Mouse (Mus musculus) kidney, postnatal 25 days (tissue): ENCODE results near the gene Nrp1.

ENCODE experiments used
- DNase-seq, 2 experiments: peaks; one replicate each; pipeline ENCODE4 v3.0.0; 2021; ENCODE audit warnings: mixed read lengths in 2 of 2

Nrp1 gene

DNA sequence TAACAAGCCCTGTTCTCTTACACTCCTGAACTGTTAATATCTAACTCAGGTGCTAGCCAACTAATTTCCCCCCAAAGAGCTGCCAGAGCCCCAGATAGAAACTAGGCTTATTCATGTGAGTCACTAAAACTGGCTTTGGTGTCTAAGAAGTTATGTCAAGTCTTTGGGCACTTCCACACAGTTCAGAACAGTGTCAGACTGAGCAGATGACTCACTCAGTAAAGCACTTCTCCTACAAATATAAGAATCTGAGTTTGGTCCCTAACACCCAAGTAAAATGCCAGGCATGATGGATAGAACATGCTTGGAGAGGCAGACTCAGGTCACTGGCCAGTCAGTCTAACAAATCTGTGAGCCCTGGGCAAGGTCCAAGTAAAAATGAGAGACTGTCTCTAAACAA lies 65.4 kb downstream of the Nrp1 start:
- no peak for DNase-seq

DNA sequence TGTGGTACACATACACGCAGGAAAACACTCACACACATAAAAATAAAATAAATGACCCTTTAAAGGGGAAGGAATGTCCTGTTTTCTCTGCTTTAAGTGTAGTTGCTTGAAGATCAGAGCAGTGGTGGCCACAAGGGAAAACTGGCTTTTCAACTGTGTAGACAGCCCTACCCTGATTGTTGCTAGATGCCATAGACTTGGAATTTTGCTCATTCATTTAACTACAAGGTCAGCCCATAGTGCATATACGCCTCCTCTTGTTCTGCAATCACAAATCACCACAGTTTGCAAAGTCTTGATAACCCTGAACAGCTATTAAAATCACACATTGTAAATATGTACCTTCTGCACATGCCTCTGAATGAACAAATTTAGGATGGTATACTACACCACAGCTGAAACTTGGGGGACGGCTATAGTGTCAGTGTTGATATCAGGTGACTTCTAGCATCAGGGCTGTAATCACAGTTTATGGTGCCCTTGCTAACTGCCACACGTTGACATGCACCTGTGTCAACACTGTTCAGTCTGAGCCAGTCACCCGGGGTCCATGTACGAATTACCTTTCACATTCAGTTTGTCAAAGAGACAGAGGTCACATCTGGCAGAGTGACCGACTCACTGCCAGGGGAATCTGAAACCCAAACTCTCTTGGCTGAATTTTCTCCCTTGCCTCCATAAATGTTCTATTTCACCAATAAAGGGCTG lies 66.4 kb downstream of the Nrp1 start:
- no peak for DNase-seq

DNA sequence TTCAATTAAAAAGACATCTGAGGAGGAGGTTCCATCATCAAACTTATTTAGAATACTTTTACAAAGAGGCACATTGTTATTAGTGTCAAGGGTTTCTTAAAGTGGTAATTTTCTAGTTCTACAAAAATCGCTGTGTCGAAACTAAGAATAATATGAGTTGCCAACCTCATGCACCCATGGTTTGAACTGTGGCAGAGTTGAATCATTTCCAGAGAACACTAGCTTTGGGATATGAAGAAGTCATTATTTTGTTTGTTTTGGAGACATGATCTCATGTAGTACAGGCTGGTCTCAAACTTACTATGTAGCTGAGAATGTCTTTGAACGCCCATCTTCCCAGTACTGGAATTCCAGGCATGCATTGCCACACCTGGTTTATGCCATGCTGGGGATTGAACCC lies 68.7 kb downstream of the Nrp1 start:
- DNase-seq: no peak

DNA sequence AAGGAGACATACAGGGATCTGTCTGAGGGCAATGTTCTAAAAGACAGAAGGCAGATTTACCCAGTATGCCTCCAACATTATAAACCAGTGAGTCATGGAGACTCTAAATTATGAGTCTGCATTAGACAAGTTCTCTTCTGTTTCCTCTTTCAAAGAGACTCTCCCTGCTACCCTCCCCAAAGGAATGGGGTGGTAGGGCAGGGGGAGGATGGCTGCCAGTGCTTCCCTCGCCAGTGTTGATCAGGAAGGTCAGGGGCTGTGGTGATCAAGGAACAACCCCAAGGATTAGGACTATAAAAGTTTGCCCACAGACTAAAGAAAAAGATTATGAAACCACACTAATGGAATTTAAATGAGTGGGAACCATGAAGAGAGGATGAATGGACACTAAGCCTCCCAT lies 70.6 kb downstream of the Nrp1 start:
- no peak for DNase-seq

DNA sequence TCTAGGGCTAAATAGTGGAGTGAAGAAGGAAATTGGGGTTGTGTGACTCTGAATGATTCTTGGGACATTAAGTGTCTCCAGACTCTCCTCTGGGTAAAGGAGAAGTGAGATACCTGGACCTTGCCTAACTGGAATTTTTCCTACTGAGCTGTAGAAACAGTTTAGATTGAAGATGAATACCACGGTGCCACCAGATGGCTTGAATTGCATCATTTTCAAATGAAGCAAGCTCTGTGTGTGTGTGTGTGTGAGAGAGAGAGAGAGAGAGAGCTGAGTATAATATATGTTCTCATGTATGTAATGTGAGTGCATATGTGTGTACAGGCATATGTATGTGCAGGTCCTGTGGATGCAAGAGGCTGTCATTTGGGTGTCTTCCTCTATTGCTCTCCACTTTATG lies 72.7 kb downstream of the Nrp1 start:
- no peak for DNase-seq

DNA sequence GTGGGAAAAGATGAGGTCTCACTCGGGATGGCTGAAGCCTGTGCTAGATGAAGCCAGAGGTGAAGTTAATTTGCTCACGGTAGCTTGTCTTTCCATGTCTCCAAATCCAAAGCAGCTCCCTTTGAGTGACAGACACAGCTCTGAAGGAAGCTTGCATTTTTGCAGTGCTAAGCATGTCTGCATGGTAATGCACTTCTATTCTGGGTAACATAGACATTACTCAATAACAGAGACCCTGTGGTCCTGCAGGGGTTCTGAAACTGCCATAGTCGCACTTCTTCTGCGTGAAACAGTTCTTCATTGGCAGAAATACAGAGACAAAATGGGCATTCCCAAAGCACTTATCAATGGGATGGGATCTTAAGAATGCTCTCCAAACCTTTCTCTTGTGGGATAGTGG lies 77.3 kb downstream of the Nrp1 start:
- no peak for DNase-seq

DNA sequence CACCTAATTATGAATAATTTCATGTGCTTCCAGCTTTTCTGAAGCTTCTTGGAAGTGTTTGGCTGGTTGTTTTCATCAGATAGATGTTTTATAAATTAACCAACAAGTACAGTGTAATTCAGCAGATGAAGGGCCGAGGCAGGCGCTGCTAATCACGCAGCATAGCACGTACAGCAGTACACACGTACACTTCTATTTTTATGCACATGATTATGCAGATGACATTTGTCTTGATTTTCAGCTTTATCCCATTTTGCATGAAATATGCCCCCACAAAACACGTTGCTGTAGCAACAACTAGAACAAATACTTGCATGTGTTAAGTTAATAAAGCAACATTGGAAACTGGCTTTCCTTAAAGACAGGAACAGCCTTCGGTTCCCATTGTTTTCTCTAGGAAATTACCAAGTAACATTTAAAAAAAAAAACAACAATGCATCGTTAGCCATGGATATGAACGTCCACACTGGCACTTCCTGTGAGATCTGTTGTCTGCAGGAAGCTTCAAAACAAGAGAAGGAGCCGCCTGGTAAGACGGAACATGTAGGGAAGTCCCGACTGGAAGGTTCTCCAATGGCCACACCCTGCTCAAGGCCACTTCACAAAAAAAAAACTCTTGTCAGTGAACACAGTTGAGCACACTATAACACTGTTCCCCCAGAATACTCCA lies 78.9 kb downstream of the Nrp1 start:
- DNase-seq: peak; percentile 17 to 60

DNA sequence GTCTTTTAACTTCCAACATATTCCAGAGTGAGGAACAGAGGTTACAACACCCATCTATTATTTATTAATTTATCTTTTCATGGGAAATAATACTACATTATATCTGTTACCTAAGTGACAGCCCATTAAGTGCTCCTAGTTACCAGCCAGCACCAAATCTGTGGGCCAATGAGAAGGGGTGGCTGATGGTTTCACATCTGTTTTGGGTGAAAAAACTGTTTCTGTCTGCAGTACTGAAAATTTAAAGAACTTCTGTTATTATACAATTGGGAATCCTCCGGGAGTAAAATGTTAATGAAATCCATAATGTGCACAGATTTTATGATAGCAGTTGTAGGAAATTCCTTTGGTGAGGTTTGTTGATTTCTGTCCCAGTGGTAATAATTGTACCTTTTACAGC lies 83.0 kb downstream of the Nrp1 start:
- DNase-seq: no peak

DNA sequence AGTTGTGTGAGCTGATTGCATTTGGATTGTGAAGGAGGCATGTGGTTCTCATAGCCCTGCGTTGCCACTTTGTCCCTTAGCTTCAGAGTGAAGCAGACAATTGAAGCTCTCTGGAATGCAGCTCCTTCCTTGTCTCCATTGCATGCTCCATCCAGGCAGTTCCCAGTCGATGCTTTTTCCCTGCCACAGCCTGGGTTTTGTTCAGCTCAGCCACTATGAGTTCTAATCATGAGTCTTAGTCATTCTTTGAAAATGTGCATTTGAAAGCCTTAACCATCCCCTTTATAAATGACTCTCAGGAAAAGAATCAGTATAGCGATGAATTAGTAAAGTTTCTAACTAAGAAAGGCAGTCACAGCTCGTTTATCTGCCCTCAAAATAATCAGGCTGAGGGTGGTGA lies 87.2 kb downstream of the Nrp1 start:
- DNase-seq: no peak

DNA sequence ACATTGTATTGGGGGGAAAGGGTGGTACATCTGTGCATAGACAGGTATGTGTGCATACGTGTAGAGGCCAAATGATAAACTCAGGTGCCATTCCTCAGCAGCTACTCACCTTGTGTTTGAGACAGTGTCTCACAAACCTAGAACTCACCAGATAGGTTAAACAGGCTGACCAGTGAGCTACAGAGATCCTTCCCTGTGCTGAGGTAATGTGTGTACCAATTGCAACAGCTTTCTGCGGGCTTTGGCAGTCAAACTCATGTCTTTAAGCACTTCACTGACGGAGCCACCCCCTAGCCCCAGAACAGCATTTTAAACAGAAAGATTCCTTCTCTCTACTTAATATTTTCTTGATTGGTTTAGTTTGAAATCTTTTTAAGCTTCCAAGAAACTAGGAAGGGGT lies 88.2 kb downstream of the Nrp1 start:
- DNase-seq: no peak

DNA sequence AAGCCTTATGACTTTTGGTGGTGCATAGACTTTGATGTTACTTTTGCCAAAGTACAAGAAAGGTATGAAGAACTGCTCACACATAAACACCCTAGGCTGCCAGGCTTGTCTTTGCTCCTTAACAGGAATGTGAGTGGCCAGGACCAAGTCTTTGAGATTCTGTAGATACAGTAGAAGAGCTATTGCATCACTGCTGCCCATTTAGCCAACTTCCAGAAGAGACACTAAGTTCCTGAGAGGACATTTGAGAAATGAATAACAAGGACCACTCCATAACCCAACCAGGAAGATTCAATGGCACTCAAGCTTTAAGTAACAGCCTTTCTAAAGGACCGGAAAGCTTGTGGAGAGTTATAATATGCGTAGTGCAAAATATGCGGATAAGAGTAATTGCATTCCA lies 88.9 kb downstream of the Nrp1 start:
- no peak for DNase-seq

DNA sequence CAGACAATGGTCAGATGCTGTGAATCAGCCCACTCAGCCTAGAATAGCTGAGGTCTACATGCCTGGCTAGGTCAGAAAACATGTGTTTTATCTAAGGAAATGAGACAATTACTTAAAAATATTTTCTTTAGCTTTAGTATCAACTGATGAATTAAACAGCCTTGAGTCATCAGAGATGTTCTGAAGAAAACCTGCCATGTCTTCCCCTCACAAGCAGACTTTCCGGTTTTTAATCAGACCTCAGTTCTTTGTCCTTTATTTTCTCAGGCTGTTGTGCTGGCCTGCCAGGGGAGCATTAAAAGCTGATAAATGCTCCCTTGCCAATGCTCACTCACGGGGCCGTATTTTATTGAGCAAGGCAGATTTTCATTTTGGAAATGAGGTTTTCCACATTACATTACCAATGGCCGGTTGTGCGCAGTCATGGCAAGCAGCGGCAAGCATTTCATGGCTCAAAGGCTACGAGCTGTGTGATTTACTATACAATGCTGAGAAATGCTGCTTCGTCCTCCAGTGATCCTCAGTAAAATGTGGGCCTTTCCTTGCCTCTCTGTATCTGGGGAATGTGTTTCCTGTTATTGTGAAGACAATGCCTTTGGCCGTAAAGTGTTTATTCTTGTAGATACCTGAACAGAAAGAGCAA lies 92.1 kb downstream of the Nrp1 start:
- no peak for DNase-seq

DNA sequence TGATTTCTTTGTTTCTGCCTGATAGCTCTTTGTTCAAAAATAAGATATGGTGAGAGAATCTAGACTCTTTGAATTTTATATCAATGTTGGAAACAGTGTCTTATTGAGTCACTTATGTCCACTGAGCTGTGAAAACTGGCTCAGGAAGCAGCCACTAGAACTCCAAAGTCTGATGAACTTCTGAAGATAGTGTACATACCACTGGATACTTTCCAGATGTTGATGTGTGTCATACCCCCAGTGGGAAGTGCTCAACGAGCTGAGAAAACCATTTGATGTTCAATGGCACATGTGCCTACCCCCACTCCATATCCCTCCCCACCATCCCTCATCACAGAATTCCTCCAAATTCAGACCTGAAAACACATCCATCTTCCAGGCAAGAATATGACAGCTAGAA lies 92.7 kb downstream of the Nrp1 start:
- no peak for DNase-seq

DNA sequence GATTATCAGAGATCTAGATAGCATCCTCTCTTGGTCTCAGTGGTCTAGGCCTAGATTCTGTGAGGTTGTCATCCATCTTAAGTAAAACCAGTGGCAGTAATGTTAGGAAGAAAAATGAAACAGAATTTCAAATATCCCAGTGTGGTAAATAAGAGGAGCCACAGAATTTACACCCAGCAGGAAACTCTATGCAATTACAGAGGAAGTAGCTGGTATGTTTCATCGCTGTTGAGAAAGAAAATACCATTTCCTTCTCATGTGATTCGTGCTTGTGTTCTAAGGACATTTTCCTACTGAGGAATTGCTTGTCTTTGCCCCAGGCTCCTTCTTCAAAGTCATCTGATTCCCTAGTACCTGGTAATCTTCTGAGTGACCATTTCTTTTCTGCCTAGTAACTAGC lies 95.1 kb downstream of the Nrp1 start:
- DNase-seq: no peak

DNA sequence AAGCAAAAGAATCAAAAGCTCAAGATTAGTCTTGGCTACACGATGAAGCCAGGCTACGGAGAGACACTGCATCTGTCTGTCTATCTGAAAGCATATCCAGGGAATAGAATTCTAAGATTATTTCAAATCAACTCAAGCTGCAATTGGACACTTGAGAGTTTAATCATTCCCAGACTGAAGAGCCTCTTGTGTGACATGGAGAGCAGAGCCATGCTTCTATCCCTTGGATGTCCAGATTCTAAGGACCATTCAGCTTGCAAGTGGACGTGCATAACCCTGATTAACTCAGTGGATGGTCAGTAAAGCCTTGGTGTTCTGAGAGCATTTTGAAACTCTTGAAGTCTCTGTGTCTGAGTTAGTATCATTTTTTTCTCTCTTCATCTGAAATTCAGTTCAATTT lies 95.6 kb downstream of the Nrp1 start:
- DNase-seq: no peak

DNA sequence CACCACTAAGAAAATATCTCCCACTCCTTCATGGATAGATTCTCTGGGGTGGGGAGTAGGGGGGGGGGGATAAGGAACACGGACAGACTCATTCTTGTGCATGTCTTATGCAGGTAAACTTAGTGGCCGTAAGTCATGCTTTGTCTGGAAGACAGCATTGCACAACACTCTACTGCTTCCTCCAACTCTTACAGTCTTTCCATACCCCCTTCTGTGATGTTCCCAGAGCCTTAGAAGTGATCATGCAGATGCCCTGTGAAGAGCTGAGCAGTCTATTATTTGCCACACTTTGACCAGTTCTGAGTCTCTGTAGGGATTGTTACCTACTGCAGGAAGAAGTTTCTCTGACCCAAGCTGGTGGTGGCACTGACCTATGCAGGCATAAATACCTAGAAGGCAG lies 98.9 kb downstream of the Nrp1 start:
- DNase-seq: no peak

DNA sequence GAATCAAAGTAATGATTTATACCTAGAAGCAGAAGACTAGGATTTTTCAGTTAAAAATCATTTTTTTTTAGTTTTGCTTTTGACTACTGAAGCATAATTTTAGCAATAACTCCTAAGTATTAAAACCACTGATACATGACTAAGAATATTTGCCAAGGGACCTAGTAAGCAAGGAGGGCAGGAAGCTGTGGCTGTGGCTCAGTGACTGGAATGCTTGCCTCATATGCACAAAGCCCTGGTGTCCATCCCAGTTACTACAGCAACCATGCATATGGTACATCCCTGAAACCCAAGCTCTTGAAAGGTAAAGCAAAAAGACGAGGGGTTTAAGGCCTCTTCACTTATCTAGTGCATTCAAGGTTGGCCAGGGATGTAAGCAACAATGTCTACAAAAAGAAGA lies 101.3 kb downstream of the Nrp1 start:
- DNase-seq: no peak

DNA sequence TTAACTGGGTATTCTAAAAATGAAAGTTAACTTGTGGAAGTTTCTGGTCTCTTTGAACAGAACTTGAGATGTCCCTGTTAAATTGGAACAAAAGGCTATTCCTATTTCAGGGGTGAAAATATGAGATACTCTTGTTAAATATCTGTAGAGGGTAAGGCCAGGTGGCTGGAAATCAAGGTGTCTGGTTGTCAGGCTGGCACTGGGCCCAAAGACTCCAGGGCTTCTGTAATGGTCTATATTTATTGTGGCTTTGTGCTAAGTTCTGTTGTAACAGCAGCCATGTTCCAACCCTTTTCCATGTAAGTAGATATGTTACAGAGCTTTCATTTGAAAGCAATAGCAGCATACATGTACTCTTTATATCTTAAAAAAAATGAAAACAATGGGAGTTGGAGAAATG lies 103.3 kb downstream of the Nrp1 start:
- DNase-seq: no peak

DNA sequence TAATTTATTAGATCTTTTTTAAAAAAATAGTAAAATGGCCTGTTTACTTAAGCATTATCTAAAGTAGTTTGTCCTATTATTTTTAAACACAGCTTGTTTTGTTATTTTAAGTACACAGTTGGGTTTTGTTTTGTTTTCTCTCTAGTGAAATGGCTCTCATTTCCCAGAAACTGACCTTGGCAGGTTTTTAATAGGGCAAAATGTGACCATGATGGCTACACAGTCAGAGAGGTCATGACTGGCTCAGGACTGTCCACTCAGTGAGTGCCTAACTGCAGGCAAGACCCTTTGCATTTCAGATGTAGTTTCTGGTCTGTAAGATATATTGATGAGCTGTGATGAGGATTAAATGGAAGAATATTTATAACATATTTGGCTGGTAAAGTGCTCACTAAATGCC lies 104.8 kb downstream of the Nrp1 start:
- DNase-seq: no peak

DNA sequence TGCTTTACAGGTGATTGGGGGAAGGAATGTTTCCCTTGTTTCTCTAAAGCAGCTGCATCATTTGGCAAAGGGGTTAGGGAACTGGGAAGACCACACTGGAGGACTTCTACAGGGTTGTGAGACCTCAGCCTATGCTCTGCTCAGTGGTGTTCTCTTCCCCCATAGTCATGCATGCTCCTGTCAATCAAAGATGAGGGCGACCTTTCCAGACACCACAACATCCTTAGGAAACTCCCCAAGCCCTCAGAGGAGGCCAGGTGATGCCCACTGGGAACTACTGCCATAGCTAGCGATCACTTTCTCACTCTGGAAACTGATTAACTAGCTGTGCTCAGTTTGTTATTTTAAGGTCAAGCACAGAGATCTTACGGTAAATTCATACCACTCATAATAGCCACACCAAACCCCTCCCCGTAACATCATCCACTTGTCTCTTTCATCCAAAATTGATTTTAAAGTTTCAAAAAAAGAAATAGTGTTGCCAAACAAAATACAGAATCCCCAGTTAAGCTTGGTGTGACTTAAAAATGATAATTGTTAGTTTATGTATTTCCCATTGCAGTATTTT lies 105.7 kb downstream of the Nrp1 start:
- DNase-seq: no peak

DNA sequence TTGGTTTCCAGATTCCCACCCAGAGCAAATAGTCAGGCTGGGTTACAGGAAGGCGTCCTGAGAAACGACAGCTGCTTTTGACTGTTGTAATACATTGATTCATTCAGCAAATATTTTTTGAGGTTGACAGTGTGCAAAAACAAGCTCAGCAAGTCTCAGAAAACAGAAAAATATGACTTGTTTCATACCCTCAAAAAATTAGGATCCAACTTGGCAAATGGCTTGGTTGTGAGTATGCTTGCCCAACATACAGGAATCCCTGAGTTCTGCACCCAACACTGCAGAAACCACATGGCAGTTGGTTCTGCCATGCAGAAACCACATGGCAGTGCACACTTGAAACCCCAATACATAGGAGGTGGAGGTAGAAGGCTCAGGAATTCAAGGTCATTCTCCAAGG lies 107.1 kb downstream of the Nrp1 start:
- no peak for DNase-seq

DNA sequence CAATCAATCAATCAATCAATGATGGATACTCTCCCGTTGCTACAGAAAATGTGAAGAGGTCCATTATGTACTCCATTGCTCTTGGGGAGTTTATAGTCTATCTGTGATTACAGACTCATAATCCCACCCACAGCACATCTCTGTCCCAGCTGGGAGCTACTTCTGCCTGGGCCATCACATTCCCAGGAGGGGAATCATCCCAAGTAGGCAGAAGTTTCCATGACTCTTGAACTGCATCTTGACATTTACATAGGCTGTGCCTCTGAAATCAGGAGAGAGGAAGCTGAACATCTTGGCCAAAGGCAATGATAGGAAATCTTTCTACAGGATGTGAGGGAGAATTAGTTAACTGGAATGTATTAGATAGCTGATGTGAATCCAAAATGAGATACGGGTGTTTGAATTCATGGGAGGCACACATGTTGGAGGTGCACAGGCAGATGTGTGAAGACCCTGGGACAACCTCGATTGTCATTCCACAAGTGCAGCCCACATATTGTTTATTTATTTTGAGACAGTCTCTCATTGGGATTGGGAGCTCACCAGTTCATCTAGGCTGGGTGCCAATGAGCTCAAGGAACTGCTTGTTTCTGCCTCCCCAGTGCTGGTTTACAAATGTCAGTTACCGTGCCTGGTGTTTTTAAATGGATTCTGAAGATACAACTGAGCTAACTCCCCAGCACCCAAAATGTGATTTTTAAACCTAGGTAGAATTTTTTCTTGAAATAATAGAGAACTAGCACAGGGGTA lies 108.5 kb downstream of the Nrp1 start:
- DNase-seq: no peak

DNA sequence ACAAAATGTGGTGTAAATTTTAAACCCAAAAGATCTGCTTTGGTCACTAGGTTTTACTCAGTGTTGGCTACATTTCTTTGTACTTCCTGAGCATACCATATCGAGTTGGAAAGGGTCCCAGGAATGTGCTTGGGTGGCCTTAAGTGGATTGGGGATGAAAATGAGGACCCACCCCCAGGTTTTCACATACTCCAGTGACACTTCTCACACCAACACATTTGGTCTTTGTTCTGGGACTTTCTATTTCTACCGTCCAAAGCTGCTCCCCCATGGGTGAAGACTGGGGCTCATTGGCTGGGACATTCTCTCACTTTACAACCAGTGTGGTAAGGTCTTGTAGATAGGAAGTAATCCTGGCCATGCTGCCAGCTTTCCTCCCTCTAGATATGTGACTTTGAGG lies 111.7 kb downstream of the Nrp1 start:
- DNase-seq: no peak
